Mouse (Mus musculus): ENCODE measurements around the gene Gde1. TPM values are rescaled to one million over a fixed set of nuclear protein-coding genes. Genes with fewer than 3 reads are reported as not detected.

Gde1 gene
- polyA plus RNA-seq, 1 experiment = 75.4 TPM

DNA sequence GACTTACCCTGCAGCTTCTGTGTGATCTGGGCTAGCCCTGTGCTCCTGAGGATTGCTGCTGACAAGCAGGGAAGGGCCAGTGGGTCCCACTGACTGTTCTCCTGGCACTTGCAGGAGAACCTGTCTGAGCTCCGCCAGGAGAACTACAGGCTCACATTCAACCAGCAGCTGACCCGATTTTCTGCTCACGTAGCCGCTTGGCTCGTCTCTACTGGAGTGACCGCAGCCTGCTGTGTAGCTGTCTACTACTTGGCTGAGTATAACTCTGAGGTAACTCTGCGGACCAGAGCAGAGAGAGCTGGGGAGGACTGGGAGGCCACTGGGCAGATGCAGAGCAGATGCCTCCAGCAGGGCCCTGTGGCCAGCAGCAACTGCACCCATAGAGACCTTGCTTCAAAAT lies 56.2 kb downstream of the Gde1 start:
- Histone ChIP-seq H3K4me3 (ENCODE audit: insufficient read depth, low read length) (no peak overlapping the region), H3K27ac (ENCODE audit: insufficient read depth, low read length) (no peak overlapping the region), H3K4me1 (ENCODE audit: control insufficient read depth, insufficient read depth, low read length) (no peaks in the 10 kb centered on the region)
- TF ChIP-seq POLR2A (IDR thresholded peaks at IDR 0.05; ENCODE audit: low read depth, low read length) (no peak), CTCF (IDR thresholded peaks at IDR 0.05; ENCODE audit: borderline replicate concordance, insufficient read depth, low read length) (no peak)

DNA sequence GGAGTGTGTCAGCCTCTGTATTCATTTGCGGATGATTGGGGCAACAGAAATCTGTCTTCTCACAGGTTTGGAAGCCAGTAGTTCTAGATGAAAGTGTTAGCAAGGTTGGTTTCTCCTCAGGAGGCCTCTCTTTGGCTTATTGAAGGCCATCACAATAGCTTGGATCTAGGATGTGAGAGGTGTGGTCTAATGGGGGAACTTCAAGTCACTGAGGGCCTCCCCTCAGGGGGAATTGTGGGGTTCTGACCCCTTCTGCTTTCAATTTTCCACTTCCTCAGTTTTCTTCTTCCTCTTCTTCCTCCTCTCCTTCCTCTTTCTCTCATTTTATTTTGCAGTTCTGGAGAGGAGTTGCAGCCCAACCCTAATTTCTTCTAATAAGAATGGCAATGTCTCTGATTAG lies 59.3 kb downstream of the Gde1 start:
- Histone ChIP-seq H3K4me3 (ENCODE audit: insufficient read depth, low read length) (no peak overlapping the region), H3K4me1 (ENCODE audit: control insufficient read depth, insufficient read depth, low read length) (no peaks in the 10 kb centered on the region), H3K27ac (ENCODE audit: insufficient read depth, low read length) (no peak overlapping the region)
- no peak for TF ChIP-seq POLR2A (IDR thresholded peaks at IDR 0.05; ENCODE audit: low read depth, low read length)
- TF ChIP-seq CTCF (IDR thresholded peaks at IDR 0.05; ENCODE audit: borderline replicate concordance, insufficient read depth, low read length) = no peak

Other genes with a start within 250 kb of the Gde1 start
- gene Itpripl2, start 213.8 kb downstream of the Gde1 start, polyA plus RNA-seq (2011; ENCODE audit: insufficient read length, low read depth, missing spikeins) = 76.2 and 98.4 TPM in 2 replicates
- gene Coq7, start 172.4 kb downstream of the Gde1 start, polyA plus RNA-seq (2011; ENCODE audit: insufficient read length, low read depth, missing spikeins) = 13.8 and 14.5 TPM in 2 replicates
- gene Tmc7, start 121.0 kb downstream of the Gde1 start, polyA plus RNA-seq (2011; ENCODE audit: insufficient read length, low read depth, missing spikeins) = 1.4 and 1.9 TPM in 2 replicates
- not detected in 2 replicates for gene Tmc5, start 108.5 kb downstream of the Gde1 start, polyA plus RNA-seq (2011; ENCODE audit: insufficient read length, low read depth, missing spikeins)
- gene Ccp110, start 6.8 kb upstream of the Gde1 start, polyA plus RNA-seq (2011; ENCODE audit: insufficient read length, low read depth, missing spikeins) = 11.3 and 14.6 TPM in 2 replicates
- 95.4 and 106 TPM in 2 replicates for gene Vps35l, start 34.4 kb upstream of the Gde1 start, polyA plus RNA-seq (2011; ENCODE audit: insufficient read length, low read depth, missing spikeins)
- 1.1 and 1.2 TPM in 2 replicates for gene Iqck, start 150.0 kb upstream of the Gde1 start, polyA plus RNA-seq (2011; ENCODE audit: insufficient read length, low read depth, missing spikeins)
- 36.5 and 38.6 TPM in 2 replicates for gene Knop1, start 150.5 kb upstream of the Gde1 start, polyA plus RNA-seq (2011; ENCODE audit: insufficient read length, low read depth, missing spikeins)

Measured in embryonic fibroblast, embryonic 13.5 days (primary cell).